Mouse (Mus musculus) myocyte (in vitro differentiated cells): Measurements from ENCODE around the gene Dmap1.

Source experiments
- E2F4 ChIP-seq: IDR thresholded peaks from one replicate; pipeline ENCODE4 v1.6.1; 2011; ENCODE audit warnings: mild to moderate bottlenecking, control low read depth, moderate library complexity; ENCODE audit not compliant: insufficient read depth
- MAX ChIP-seq: IDR thresholded peaks from one replicate; pipeline ENCODE4 v1.6.1; 2011; ENCODE audit warnings: low read depth, mild to moderate bottlenecking, control low read depth
- MYOD1 ChIP-seq, 3 experiments: IDR thresholded peaks; one replicate each; pipeline ENCODE4 v1.6.1; 2011; ENCODE audit warnings: control low read depth in 2 of 3, low read depth in 2 of 3, mild to moderate bottlenecking in 2 of 3, moderate library complexity in 1 of 3; ENCODE audit not compliant: insufficient read length in 2 of 3, control insufficient read depth in 1 of 3
- MYOG ChIP-seq, 3 experiments: IDR thresholded peaks; one replicate each; pipeline ENCODE4 v1.6.1; 2011; ENCODE audit warnings: control low read depth in 2 of 3, low read depth in 2 of 3, mild to moderate bottlenecking in 2 of 3; ENCODE audit not compliant: insufficient read length in 2 of 3, control insufficient read depth in 1 of 3, insufficient read depth in 1 of 3
- POLR2A ChIP-seq: IDR thresholded peaks from one replicate; pipeline ENCODE4 v1.6.1; 2011; ENCODE audit warnings: low read depth, mild to moderate bottlenecking, control low read depth, moderate library complexity; ENCODE audit not compliant: insufficient read length
- SRF ChIP-seq: IDR thresholded peaks from one replicate; pipeline ENCODE4 v1.6.1; 2011; ENCODE audit warnings: low read depth; ENCODE audit not compliant: control insufficient read depth, insufficient read length
- TCF12 ChIP-seq: IDR thresholded peaks from one replicate; pipeline ENCODE4 v1.6.1; 2011; ENCODE audit warnings: mild to moderate bottlenecking, control low read depth; ENCODE audit not compliant: poor library complexity, insufficient read depth, severe bottlenecking
- TCF3 ChIP-seq: IDR thresholded peaks from one replicate; pipeline ENCODE4 v1.6.1; 2011; ENCODE audit warnings: low read depth, control low read depth; ENCODE audit not compliant: insufficient read length
- USF1 ChIP-seq: IDR thresholded peaks from one replicate; pipeline ENCODE4 v1.6.1; 2011; ENCODE audit warnings: low read depth, mild to moderate bottlenecking, control low read depth, moderate library complexity

GRCm38 (mm10) chr4:117645031-117645435, 37.0 kb downstream of the Dmap1 start:
- TF ChIP-seq SRF (no peak), POLR2A (no peak), MYOG (IDR thresholded peaks at IDR 0.05; ENCODE audit: control insufficient read depth in 1 of 3, insufficient read depth in 1 of 3, insufficient read length in 2 of 3, low read depth in 2 of 3) (no peak), TCF12 (no peak), TCF3 (no peak), MAX (no peak), USF1 (no peak), MYOD1 (IDR thresholded peaks at IDR 0.05; ENCODE audit: control insufficient read depth in 1 of 3, insufficient read length in 2 of 3, low read depth in 2 of 3) (no peak), E2F4 (no peak)
